Mouse (Mus musculus) heart, embryonic 12.5 days (tissue): ENCODE data around the gene Zfp28. TPM values are rescaled to one million over a fixed set of nuclear protein-coding genes. Genes with fewer than 3 reads are reported as not detected.

Experiments
- ATAC-seq: fragments of 200-750 bp; cut with Nextera tagmentation; 2 replicates; pipeline ENCODE4 v1.8.0; 2017; ENCODE audit warnings: moderate TSS enrichment, moderate library complexity; ENCODE audit not compliant: insufficient number of reproducible peaks, low FRiP score
- H3K27ac ChIP-seq: fragments of 300-500 bp; sonication (generic); 2 replicates; pipeline ENCODE4 v1.5.1; 2016; ENCODE audit warnings: mild to moderate bottlenecking, moderate library complexity; ENCODE audit not compliant: poor library complexity, severe bottlenecking
- H3K27me3 ChIP-seq: fragments of 300-500 bp; sonication (generic); replicated peaks from 2 replicates; pipeline ENCODE4 v1.6.1; 2016; ENCODE audit warnings: mild to moderate bottlenecking, moderate library complexity
- H3K36me3 ChIP-seq: fragments of 300-500 bp; sonication (generic); 2 replicates; pipeline ENCODE4 v1.6.1; 2016; ENCODE audit warnings: mild to moderate bottlenecking, moderate library complexity
- H3K4me1 ChIP-seq: fragments of 300-500 bp; sonication (generic); replicated peaks from 2 replicates; pipeline ENCODE4 v1.6.1; 2016; ENCODE audit warnings: mild to moderate bottlenecking
- H3K4me2 ChIP-seq: fragments of 300-500 bp; sonication (generic); 2 replicates; pipeline ENCODE4 v1.6.1; 2016; ENCODE audit warnings: mild to moderate bottlenecking, moderate library complexity
- H3K4me3 ChIP-seq: fragments of 300-500 bp; sonication (generic); 2 replicates; pipeline ENCODE4 v1.5.1; 2016; ENCODE audit warnings: mild to moderate bottlenecking
- H3K9ac ChIP-seq: fragments of 300-500 bp; sonication (generic); 2 replicates; pipeline ENCODE4 v1.6.1; 2016; ENCODE audit warnings: mild to moderate bottlenecking, moderate library complexity
- H3K9me3 ChIP-seq: fragments of 300-500 bp; sonication (generic); replicated peaks from 2 replicates; pipeline ENCODE4 v1.6.1; 2016; ENCODE audit warnings: mild to moderate bottlenecking, moderate library complexity
- WGBS: fragments of 180-500 bp; shearing (Covaris S2); methylation state at CpG from one replicate; pipeline ENCODE4 v1.1.7; 2016; 5-methylcytosine and 5-hydroxymethylcytosine counted together
- polyA plus RNA-seq: library from polyadenylated mRNA; unstranded; fragments of >200 nt; fragmentation: Nextera tagmentation; extraction: Ambion mirVana; gene quantifications from 2 replicates; pipeline ENCODE4 v1.2.1, GENCODE M21; 2016

Gene Zfp28
- 7.3 and 10.7 TPM in 2 replicates for polyA plus RNA-seq

DNA sequence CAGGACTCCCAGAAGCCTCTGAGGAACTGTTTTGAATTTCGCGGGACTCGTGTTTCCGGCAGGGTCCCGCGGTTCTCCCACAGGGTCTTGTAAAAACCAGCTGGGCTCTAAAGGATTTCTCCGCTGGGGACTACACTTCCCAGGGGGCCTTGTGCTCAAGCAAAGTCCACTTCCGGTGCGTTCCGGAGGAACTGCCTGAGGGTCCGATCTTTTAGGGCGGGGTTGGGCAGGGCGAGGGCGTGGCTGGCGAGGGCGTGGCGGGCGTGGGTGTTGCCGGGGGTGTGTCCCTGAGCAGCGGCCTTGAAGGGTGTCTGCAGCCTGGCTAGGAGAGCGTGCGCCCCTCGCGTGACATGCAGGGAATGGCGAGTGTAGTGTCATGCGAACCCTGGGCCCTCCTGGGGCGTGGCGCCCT, at the start of gene Zfp28:
Gene Zfp28 (plus strand): TSS at position 252 of the 412 bp plus-strand sequence.
- Histone ChIP-seq H3K4me3 (peak within 1 kb of the TSS; percentile 83), H3K27ac (0 out of 2 replicates have a peak within 1 kb of the TSS, but pooled peaks have one; percentile 24)

DNA sequence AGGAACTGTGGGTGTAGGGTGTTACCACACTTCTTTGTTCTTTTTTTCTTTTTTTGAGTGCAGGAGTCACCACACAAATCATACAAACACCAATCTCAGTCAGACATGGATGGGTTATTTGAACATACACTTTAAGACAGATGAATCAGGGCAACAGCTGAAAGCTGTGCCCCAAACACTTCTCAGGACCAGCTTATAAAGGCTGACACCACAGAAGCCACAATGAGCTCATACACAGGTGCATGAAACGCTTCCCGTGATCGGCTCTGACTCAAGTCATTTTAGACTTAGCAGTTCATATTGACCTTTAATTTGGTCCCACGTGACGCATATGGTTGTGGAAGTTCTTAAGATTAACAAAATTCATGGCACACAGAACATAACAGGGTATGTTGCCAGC, 43.2 kb upstream of the Zfp28 start:
- Histone ChIP-seq H3K4me1 (no peaks in the 10 kb centered on the region), H3K4me2 (no peak overlapping the region), H3K27ac (no peak overlapping the region), H3K27me3 (no peaks in the 10 kb centered on the region), H3K36me3 (no peaks in the 10 kb centered on the region), H3K9me3 (no peaks in the 10 kb centered on the region), H3K9ac (no peak overlapping the region), H3K4me3 (no peak overlapping the region)
- 71% methylated on average over 5 of the region's 5 CpGs for WGBS
- ATAC-seq = no peak

More for the DNA sequence above, at the start of gene Zfp28:
- under 1% methylated on average over 28 of the region's 28 CpGs for WGBS
- Histone ChIP-seq H3K9me3 (no peaks in the 10 kb centered on the region), H3K4me1 (peaks cover 11% of the 10 kb centered on the region), H3K36me3 (peaks cover 9% of the 10 kb centered on the region; the same call in 1 of the 2 replicates), H3K9ac (peak within 1 kb of the TSS; percentile 77), H3K4me2 (peak within 1 kb of the TSS; percentile 79), H3K27me3 (no peaks in the 10 kb centered on the region)
- ATAC-seq = peak; percentile 97

DNA sequence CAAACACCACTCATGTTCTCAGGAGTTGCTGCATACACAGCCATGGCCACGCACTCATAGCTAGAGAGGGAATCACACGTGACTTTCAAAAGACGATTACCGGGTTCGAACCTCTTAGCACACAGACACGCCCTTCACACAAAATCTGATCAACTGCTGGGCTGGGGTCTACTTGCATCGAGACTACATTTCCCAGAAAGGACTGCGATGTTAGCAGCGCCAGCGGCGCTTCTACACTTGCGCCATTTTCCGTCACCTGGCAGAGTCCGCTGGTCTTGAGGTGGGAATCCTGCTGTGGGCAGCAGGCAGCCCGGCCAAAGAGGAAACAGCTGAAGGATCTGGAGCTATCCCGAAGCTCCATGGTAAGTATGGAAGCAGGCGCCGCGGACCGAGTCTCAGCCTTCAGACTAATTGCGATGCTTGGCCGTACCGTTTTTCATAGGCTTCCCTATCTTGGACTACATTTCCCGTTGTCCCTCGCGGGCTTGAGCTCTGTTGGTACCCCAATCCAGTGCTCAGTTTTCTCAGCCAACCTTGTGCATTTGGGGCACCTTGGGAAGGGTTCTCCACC, 39.5 kb upstream of the Zfp28 start, which contains the start of gene Gm3854:
Gene Gm3854 (plus strand): TSS at position 259 of the 571 bp plus-strand sequence.
- H3K4me3 ChIP-seq = peak within 1 kb of the TSS; percentile 80
- no peaks in the 10 kb centered on the region for H3K9me3 ChIP-seq
- H3K36me3 ChIP-seq = no peaks in the 10 kb centered on the region
- H3K27ac ChIP-seq = no peak within 1 kb of the TSS
- no peaks in the 10 kb centered on the region for H3K27me3 ChIP-seq
- H3K9ac ChIP-seq = peak within 1 kb of the TSS; percentile 69
- peak within 1 kb of the TSS; percentile 61 for H3K4me2 ChIP-seq
- ATAC-seq = peak; percentile 73
- WGBS = under 1% methylated on average over 26 of the region's 26 CpGs
- no peaks in the 10 kb centered on the region for H3K4me1 ChIP-seq

DNA sequence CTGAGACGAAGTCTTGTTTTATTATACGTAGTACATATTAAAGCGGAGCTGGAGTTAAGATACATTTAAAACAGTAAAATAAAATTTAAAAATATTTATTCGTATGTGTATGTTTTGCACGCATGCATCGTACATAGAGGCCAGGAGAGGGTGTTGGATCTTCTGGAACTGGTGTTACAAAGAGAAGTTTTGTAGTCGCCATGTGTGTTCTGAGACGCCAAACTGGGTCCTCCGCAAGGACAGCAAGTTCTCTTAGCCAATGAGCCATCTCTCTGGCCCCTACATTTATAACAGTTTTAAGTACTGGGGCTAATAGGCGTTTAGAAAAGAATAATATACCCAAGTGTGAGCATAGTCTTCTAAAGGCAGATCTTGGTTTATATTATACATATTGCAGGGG, 39.0 kb upstream of the Zfp28 start:
- WGBS = 32% methylated on average over 10 of the region's 10 CpGs
- no peak for ATAC-seq
- H3K4me2 ChIP-seq = peak overlapping the region; percentile 61
- H3K27me3 ChIP-seq = no peaks in the 10 kb centered on the region
- H3K4me3 ChIP-seq = peak overlapping the region; percentile 80
- no peaks in the 10 kb centered on the region for H3K9me3 ChIP-seq
- no peaks in the 10 kb centered on the region for H3K4me1 ChIP-seq
- no peak overlapping the region for H3K27ac ChIP-seq
- H3K36me3 ChIP-seq = no peaks in the 10 kb centered on the region
- no peak overlapping the region; the same call in 1 of the 2 replicates for H3K9ac ChIP-seq

DNA sequence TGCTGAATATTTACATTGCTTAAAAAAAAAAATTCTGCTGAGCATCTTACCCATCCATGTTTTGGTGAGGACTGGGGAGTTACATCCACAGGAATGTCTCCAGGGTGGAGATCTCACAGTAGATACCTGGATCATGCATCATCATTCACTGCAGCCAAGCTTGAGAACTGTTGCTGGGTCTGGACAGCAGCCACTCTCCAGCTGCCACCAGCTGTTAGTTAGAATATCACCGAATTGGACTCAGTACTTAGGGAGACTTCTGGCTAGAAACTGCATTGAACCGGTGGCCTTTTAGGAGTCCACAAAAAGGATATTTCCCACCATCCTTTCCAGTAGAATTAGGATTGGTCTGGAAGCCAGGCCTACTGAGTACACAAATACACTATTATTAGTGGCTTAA, 25.0 kb upstream of the Zfp28 start:
- peaks cover 14% of the 10 kb centered on the region for H3K36me3 ChIP-seq
- 53% methylated on average over 2 of the region's 2 CpGs for WGBS
- H3K9ac ChIP-seq = no peak overlapping the region
- H3K27ac ChIP-seq = no peak overlapping the region
- no peak for ATAC-seq
- H3K9me3 ChIP-seq = no peaks in the 10 kb centered on the region
- H3K4me3 ChIP-seq = no peak overlapping the region
- no peak overlapping the region for H3K4me2 ChIP-seq
- 0 out of 2 replicates have a peak, but pooled peaks cover 2% of the 10 kb centered on the region for H3K4me1 ChIP-seq
- no peaks in the 10 kb centered on the region for H3K27me3 ChIP-seq

DNA sequence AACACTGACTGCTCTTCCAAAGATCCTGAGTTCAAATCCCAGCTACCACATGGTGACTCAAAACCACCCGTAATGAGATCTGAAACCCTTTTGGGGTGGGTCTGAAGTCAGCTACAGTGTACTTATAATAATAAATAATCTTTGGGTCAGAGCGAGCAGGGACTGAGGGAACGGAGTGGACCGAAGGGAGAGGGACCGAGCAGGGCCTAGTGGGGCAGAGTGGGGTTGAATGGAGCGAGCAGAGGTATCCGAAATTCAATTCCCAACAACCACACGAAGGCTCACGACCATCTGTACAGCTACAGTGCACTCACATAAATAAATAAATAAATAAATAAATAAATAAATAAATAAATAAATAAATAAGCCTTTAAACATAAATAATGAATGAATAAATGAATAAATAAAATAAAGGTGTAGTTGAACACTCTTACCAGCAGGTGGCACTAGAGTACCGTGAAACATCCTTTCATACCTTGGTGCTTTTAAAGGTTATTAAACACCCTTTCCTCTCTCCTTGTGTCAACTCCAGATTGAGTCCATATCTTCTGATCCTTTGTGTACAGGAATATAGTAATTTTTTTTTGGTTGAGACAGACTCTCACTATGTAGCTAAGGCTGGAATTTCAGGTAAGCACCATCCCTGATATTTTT, 24.0 kb upstream of the Zfp28 start:
- H3K9me3 ChIP-seq = no peaks in the 10 kb centered on the region
- no peak overlapping the region for H3K4me3 ChIP-seq
- H3K4me1 ChIP-seq = peaks cover 8% of the 10 kb centered on the region; the same call in 1 of the 2 replicates
- peaks cover 6% of the 10 kb centered on the region; the same call in 1 of the 2 replicates for H3K36me3 ChIP-seq
- ATAC-seq = no peak
- H3K9ac ChIP-seq = no peak overlapping the region
- no peaks in the 10 kb centered on the region for H3K27me3 ChIP-seq
- H3K27ac ChIP-seq = no peak overlapping the region
- no peak overlapping the region for H3K4me2 ChIP-seq
- 53% methylated on average over 10 of the region's 10 CpGs for WGBS

DNA sequence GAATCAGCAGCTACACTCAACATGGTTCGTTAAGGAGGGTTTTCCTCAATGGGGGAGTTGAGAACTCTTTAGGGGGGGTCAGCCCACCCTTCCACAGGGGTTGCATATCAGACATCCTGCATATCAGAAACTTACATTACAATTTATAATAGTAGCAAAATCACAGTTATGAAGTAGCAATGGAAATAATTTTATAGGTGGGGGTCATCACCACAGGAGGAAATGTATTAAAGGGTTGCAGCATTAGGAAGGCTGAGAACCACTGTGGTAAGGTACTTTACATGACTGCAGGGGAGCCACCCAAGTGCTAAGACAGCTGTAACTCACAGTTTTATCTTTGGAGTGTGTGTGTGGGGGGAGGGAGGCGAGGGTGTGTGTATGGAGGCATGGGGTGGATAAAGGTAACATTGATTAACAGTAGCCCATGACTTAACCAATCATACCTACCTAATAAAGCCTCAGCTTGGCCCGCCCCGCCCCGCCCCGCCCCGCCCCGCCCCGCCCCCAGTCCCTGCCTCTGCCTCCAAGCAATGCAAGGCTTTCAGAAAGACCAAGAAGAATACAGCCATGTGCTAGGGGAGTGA, 22.5 kb upstream of the Zfp28 start:
- peaks cover 8% of the 10 kb centered on the region; the same call in 1 of the 2 replicates for H3K4me1 ChIP-seq
- no peak overlapping the region for H3K27ac ChIP-seq
- no peak overlapping the region for H3K4me3 ChIP-seq
- H3K27me3 ChIP-seq = no peaks in the 10 kb centered on the region
- no peak overlapping the region for H3K4me2 ChIP-seq
- H3K9me3 ChIP-seq = no peaks in the 10 kb centered on the region
- no peaks in the 10 kb centered on the region for H3K36me3 ChIP-seq
- H3K9ac ChIP-seq = no peak overlapping the region
- 8% methylated on average over 9 of the region's 9 CpGs for WGBS
- no peak for ATAC-seq

DNA sequence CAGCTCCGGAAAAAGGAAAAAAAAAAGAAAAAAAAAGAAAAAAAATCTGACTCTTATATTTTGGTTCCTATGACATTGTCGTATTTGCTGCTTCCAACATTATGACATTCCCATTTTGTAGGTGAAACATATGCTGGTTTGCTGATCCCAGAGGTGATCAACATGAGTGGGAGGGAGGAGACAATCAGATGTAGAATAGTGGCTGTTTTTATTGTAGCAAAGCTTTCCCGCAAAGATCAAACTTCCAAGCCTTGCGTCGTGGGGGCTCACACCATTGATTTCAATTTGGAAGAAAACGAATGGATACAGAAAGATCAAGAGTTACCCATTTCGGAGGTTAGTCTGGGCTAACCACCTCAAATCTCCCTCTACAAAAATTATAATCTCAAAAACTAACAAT, 21.3 kb upstream of the Zfp28 start:
- Histone ChIP-seq H3K4me1 (peaks cover 8% of the 10 kb centered on the region; the same call in 1 of the 2 replicates), H3K4me3 (peak overlapping the region; percentile 68), H3K4me2 (peak overlapping the region; percentile 83), H3K9ac (peak overlapping the region; percentile 31), H3K9me3 (no peaks in the 10 kb centered on the region), H3K27ac (peak overlapping the region; percentile 17; the same call in 1 of the 2 replicates), H3K36me3 (no peaks in the 10 kb centered on the region), H3K27me3 (no peaks in the 10 kb centered on the region)
- 23% methylated on average over 7 of the region's 7 CpGs for WGBS
- ATAC-seq = no peak

DNA sequence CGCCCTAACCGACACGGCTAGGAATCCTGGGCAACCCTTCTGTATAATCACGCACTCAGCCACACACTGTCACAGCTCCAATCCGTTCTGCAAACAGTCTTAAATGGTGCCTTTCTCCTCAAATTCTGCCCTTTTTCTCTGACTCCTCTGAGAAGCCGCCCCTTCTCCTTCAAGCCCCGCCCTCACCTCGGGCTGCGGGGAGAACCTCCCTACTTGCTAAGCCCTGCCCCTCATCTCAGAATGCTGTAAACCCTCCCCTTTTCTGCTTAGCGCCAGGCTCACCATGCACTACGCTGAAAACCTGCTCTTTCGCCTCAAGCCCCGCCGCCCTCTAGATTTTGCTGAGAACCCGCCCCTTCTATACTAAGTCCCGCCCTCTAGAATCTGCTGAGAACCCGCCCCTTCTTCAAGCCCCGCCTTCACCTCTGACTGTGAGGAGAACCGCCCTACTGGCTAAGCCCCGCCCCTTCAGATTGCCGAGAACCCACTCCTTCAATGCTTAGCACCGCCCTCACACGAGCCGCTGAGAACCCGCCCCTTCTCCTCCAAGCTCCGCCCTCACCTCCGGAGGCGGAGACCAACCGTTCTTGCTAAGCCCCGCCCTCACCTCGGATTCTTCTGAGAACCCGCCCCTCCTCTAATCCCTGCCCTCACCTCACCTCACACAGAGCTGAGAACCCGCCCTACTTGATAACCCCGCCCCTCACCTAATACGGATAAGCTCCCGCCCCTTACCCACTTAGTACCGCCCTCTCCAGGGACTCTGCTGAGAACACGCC, 20.6 kb upstream of the Zfp28 start:
- Histone ChIP-seq H3K36me3 (no peaks in the 10 kb centered on the region), H3K4me2 (peak overlapping the region; percentile 83), H3K27me3 (no peaks in the 10 kb centered on the region), H3K27ac (peak overlapping the region; percentile 84), H3K9me3 (no peaks in the 10 kb centered on the region), H3K4me3 (peak overlapping the region; percentile 68), H3K4me1 (peaks cover 8% of the 10 kb centered on the region; the same call in 1 of the 2 replicates), H3K9ac (peak overlapping the region; percentile 31)
- ATAC-seq = peak; percentile 95
- under 1% methylated on average over 38 of the region's 38 CpGs for WGBS

DNA sequence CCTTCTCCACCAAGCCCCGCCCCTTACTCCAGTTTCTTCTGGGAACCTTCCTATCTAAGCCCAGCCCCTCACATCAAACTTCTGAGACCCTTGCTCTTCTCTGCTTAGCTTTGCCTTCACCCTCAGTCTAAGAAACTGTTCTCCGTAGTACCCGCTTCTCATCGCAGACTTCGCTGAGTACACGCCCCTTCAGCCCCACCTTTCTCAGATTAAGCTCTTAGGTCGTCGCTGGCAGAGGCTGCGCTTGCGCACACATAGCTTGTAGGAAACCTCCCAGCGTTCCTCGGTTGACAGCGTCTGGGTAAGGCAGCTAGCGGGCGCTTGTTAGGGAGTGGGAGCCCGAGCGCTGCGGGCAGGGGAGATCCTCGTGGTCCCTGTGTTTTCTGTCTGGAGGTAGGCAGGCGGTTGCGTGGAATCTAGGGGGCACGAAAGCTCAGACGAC, 20.0 kb upstream of the Zfp28 start, which contains the start of gene Zfp78:
Gene Zfp78 (plus strand): TSS at position 234 of the 442 bp plus-strand sequence.
- Histone ChIP-seq H3K4me1 (peaks cover 8% of the 10 kb centered on the region; the same call in 1 of the 2 replicates), H3K27me3 (no peaks in the 10 kb centered on the region), H3K9ac (peak within 1 kb of the TSS; percentile 78), H3K4me3 (peak within 1 kb of the TSS; percentile 68), H3K9me3 (no peaks in the 10 kb centered on the region), H3K4me2 (peak within 1 kb of the TSS; percentile 83), H3K27ac (peak within 1 kb of the TSS; percentile 84), H3K36me3 (no peaks in the 10 kb centered on the region)
- under 1% methylated on average over 23 of the region's 23 CpGs for WGBS
- peak; percentile 84 for ATAC-seq
